Mouse (Mus musculus) MEL (cell line): ENCODE results near the gene Ptpn1. TPM values are rescaled to one million over a fixed set of nuclear protein-coding genes. Genes with fewer than 3 reads are reported as not detected.

Source experiments
- DNase-seq: peaks from one replicate; pipeline ENCODE4 v3.0.0; 2011; ENCODE audit warnings: low read depth, low spot score
- H3K27ac ChIP-seq: 2 replicates; pipeline ENCODE4 v1.5.1; 2012; ENCODE audit warnings: low read depth, mild to moderate bottlenecking, control low read depth, low read length, moderate library complexity; ENCODE audit not compliant: control insufficient read depth
- H3K27me3 ChIP-seq, 2 experiments: fragments of 150-350 bp in 1 of 2; sonication (generic) in 1 of 2; 2 replicates each; pipeline ENCODE4 v1.6.1; 2012; ENCODE audit warnings: low read length in 2 of 2, mild to moderate bottlenecking in 2 of 2, improper control_type of control experiment in 1 of 2, moderate library complexity in 1 of 2; ENCODE audit not compliant: insufficient read depth in 2 of 2, control insufficient read depth in 1 of 2
- H3K36me3 ChIP-seq, 2 experiments: 2 replicates each; pipeline ENCODE4 v1.6.1; 2012 to 2014; ENCODE audit warnings: low read length in 2 of 2, improper control_type of control experiment in 1 of 2, inconsistent platforms in 1 of 2, mild to moderate bottlenecking in 1 of 2; ENCODE audit not compliant: insufficient read depth in 2 of 2, control insufficient read depth in 1 of 2
- H3K4me1 ChIP-seq, 2 experiments: fragments of 150-350 bp in 1 of 2; sonication (generic) in 1 of 2; 2 replicates each; pipeline ENCODE4 v1.6.1; 2012; ENCODE audit warnings: low read length in 2 of 2, improper control_type of control experiment in 1 of 2, mild to moderate bottlenecking in 1 of 2; ENCODE audit not compliant: insufficient read depth in 2 of 2, control insufficient read depth in 1 of 2
- H3K4me3 ChIP-seq, 2 experiments: fragments of 150-350 bp in 1 of 2; sonication (generic) in 1 of 2; 2 replicates each; pipeline ENCODE4 v1.5.1; 2012; ENCODE audit warnings: low read depth in 2 of 2, low read length in 2 of 2, mild to moderate bottlenecking in 2 of 2, moderate library complexity in 2 of 2, control low read depth in 1 of 2, improper control_type of control experiment in 1 of 2; ENCODE audit not compliant: control insufficient read depth in 1 of 2, insufficient read depth in 1 of 2
- H3K79me2 ChIP-seq: 2 replicates; pipeline ENCODE4 v1.6.1; 2012; ENCODE audit warnings: mild to moderate bottlenecking, low read length, moderate library complexity; ENCODE audit not compliant: control insufficient read depth, poor library complexity, insufficient read depth
- H3K9ac ChIP-seq: 2 replicates; pipeline ENCODE4 v1.6.1; 2012; ENCODE audit warnings: low read depth, mild to moderate bottlenecking, control low read depth, low read length, moderate library complexity; ENCODE audit not compliant: control insufficient read depth, poor library complexity, severe bottlenecking
- H3K9me3 ChIP-seq: fragments of 150-350 bp; sonication (generic); replicated peaks from 2 replicates; pipeline ENCODE4 v1.6.1; 2012; ENCODE audit warnings: mild to moderate bottlenecking, low read length, improper control_type of control experiment, moderate library complexity; ENCODE audit not compliant: insufficient read depth
- E2F4 ChIP-seq: IDR thresholded peaks from 2 replicates; pipeline ENCODE4 v1.6.1; 2011; ENCODE audit warnings: low read depth, low read length, improper control_type of control experiment, borderline replicate concordance
- ELF1 ChIP-seq: IDR thresholded peaks from 2 replicates; pipeline ENCODE4 v1.6.1; 2014; ENCODE audit warnings: low read depth, mild to moderate bottlenecking, inconsistent platforms, low read length, improper control_type of control experiment, moderate library complexity
- EP300 ChIP-seq, 2 experiments: IDR thresholded peaks; 2 replicates each; pipeline ENCODE4 v1.6.1; 2011; ENCODE audit warnings: improper control_type of control experiment in 2 of 2, low read length in 2 of 2, low read depth in 1 of 2, mild to moderate bottlenecking in 1 of 2
- GABPA ChIP-seq: IDR thresholded peaks from 2 replicates; pipeline ENCODE4 v1.6.1; 2012; ENCODE audit warnings: low read depth, mild to moderate bottlenecking, inconsistent platforms, low read length, improper control_type of control experiment, moderate library complexity
- JUND ChIP-seq: IDR thresholded peaks from 2 replicates; pipeline ENCODE4 v1.6.1; 2011; ENCODE audit warnings: low read depth, mild to moderate bottlenecking, improper control_type of control experiment, low read length
- MAFK ChIP-seq: IDR thresholded peaks from 2 replicates; pipeline ENCODE4 v1.6.1; 2011; ENCODE audit warnings: low read depth, mild to moderate bottlenecking, low read length, improper control_type of control experiment, borderline replicate concordance
- MAX ChIP-seq: IDR thresholded peaks from 2 replicates; pipeline ENCODE4 v1.6.1; 2011; ENCODE audit warnings: low read length, improper control_type of control experiment
- MAZ ChIP-seq: IDR thresholded peaks from 2 replicates; pipeline ENCODE4 v1.6.1; 2012; ENCODE audit warnings: low read depth, mild to moderate bottlenecking, inconsistent platforms, low read length, improper control_type of control experiment
- MEF2A ChIP-seq: IDR thresholded peaks from 2 replicates; pipeline ENCODE4 v1.6.1; 2014; ENCODE audit warnings: low read depth, mild to moderate bottlenecking, inconsistent platforms, low read length, improper control_type of control experiment; ENCODE audit not compliant: poor library complexity, insufficient replicate concordance, severe bottlenecking; ENCODE audit errors: extremely low read depth
- MXI1 ChIP-seq: IDR thresholded peaks from 2 replicates; pipeline ENCODE4 v1.6.1; 2011; ENCODE audit warnings: mild to moderate bottlenecking, low read depth, low read length, improper control_type of control experiment
- NELFE ChIP-seq: IDR thresholded peaks from 2 replicates; pipeline ENCODE4 v1.6.1; 2011; ENCODE audit warnings: low read depth, low read length, improper control_type of control experiment
- POLR2A ChIP-seq, 2 experiments: IDR thresholded peaks; 2 replicates each; pipeline ENCODE4 v1.6.1; 2011 to 2012; ENCODE audit warnings: low read length in 2 of 2, mild to moderate bottlenecking in 2 of 2, control low read depth in 1 of 2, improper control_type of control experiment in 1 of 2, low read depth in 1 of 2, moderate library complexity in 1 of 2; ENCODE audit not compliant: control insufficient read depth in 1 of 2, insufficient read depth in 1 of 2, poor library complexity in 1 of 2
- POLR2AphosphoS2 ChIP-seq: IDR thresholded peaks from 2 replicates; pipeline ENCODE4 v1.6.1; 2011; ENCODE audit warnings: low read length, improper control_type of control experiment
- POLR2AphosphoS5 ChIP-seq: IDR thresholded peaks from 2 replicates; pipeline ENCODE4 v1.6.1; 2012; ENCODE audit warnings: low read depth, borderline replicate concordance, mild to moderate bottlenecking, inconsistent platforms, low read length, moderate library complexity, mixed read lengths
- RCOR1 ChIP-seq: IDR thresholded peaks from 2 replicates; pipeline ENCODE4 v1.6.1; 2012; ENCODE audit warnings: low read depth, mild to moderate bottlenecking, inconsistent platforms, low read length, improper control_type of control experiment
- TAL1 ChIP-seq: IDR thresholded peaks from 2 replicates; pipeline ENCODE4 v1.6.1; 2012; ENCODE audit warnings: mild to moderate bottlenecking, inconsistent platforms, low read length, moderate library complexity, mixed read lengths
- TCF12 ChIP-seq: IDR thresholded peaks from 2 replicates; pipeline ENCODE4 v1.6.1; 2014; ENCODE audit warnings: low read depth, mild to moderate bottlenecking, inconsistent platforms, low read length, improper control_type of control experiment, moderate library complexity
- UBTF ChIP-seq: IDR thresholded peaks from 2 replicates; pipeline ENCODE4 v1.6.1; 2012; ENCODE audit warnings: low read depth, mild to moderate bottlenecking, inconsistent platforms, low read length, improper control_type of control experiment, moderate library complexity, borderline replicate concordance; ENCODE audit not compliant: insufficient read depth
- USF1 ChIP-seq: IDR thresholded peaks from 2 replicates; pipeline ENCODE4 v1.6.1; 2014; ENCODE audit warnings: low read depth, mild to moderate bottlenecking, inconsistent platforms, low read length, improper control_type of control experiment, moderate library complexity
- USF2 ChIP-seq, 2 experiments: IDR thresholded peaks; 2 replicates each; pipeline ENCODE4 v1.6.1; 2011 to 2012; ENCODE audit warnings: improper control_type of control experiment in 2 of 2, low read length in 2 of 2, borderline replicate concordance in 1 of 2, inconsistent platforms in 1 of 2, low read depth in 1 of 2, mild to moderate bottlenecking in 1 of 2; ENCODE audit not compliant: insufficient read depth in 1 of 2
- ZKSCAN1 ChIP-seq: IDR thresholded peaks from 2 replicates; pipeline ENCODE4 v1.6.1; 2012; ENCODE audit warnings: low read depth, mild to moderate bottlenecking, inconsistent platforms, low read length, improper control_type of control experiment, moderate library complexity
- polyA plus RNA-seq, 2 experiments: library from polyadenylated mRNA; stranded (reverse) in 1 of 2; unstranded in 1 of 2; fragments of >175 nt in 1 of 2; fragments of >200 nt in 1 of 2; gene quantifications; 2 replicates each; pipeline versions ENCODE4 v1.2.1 to v1.2.4; 2012; ENCODE audit warnings: low replicate concordance in 2 of 2, low read depth in 1 of 2; ENCODE audit not compliant: insufficient read length in 2 of 2, insufficient read depth in 1 of 2, missing spikeins in 1 of 2
- total RNA-seq: library from RNA; depleted of rRNA; stranded (reverse); fragments of 300-350 nt; gene quantifications from 2 replicates; pipeline ENCODE4 v1.2.3, GENCODE M21; 2012

Ptpn1 gene
- total and polyA plus RNA-seq, 3 experiments = 55.3 to 62.9 TPM; not detected in 1

DNA sequence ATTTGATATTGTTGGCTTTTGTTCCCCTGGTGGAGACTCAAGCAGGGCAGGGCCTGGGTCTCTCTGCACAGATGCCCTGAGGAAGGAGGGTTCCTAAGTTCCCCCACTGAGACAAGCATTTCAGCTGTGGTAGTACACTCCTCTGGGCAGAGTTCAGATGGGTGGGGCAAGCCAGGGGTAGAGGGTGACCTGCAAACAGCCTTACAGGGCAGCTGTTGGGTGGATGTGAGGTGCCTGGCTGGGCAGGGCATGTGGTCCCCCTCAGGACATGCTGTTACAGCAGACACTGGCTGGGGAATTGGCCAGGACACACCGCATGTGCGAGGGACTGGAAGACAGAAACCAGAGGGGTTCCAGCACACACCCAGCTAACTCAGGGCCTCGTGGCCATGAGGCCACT lies 73.1 kb downstream of the Ptpn1 start:
- no peak for TF ChIP-seq UBTF
- no peak for TF ChIP-seq NELFE
- no peak for TF ChIP-seq RCOR1
- no peak for TF ChIP-seq E2F4
- TF ChIP-seq USF2 (IDR thresholded peaks at IDR 0.05; ENCODE audit: borderline replicate concordance in 1 of 2, insufficient read depth in 1 of 2, low read depth in 1 of 2, low read length in 2 of 2) = no peak
- no peak for TF ChIP-seq MXI1
- TF ChIP-seq TAL1 = no peak
- TF ChIP-seq ZKSCAN1 = no peak
- no peak for TF ChIP-seq MAFK
- no peak for TF ChIP-seq MAZ
- no peak for TF ChIP-seq POLR2AphosphoS5
- no peak for TF ChIP-seq USF1
- no peak for TF ChIP-seq MEF2A
- TF ChIP-seq JUND = no peak
- no peak for TF ChIP-seq POLR2A (IDR thresholded peaks at IDR 0.05; ENCODE audit: control insufficient read depth in 1 of 2, insufficient read depth in 1 of 2, low read depth in 1 of 2, low read length in 2 of 2, poor library complexity in 1 of 2)
- no peak for TF ChIP-seq TCF12
- no peak for TF ChIP-seq EP300 (IDR thresholded peaks at IDR 0.05; ENCODE audit: low read depth in 1 of 2, low read length in 2 of 2)
- TF ChIP-seq MAX = no peak
- no peak for TF ChIP-seq POLR2AphosphoS2
- TF ChIP-seq, all 39 proteins: peak for 0
- no peaks in the 10 kb centered on the region for H3K79me2 ChIP-seq
- H3K4me1 ChIP-seq = no peaks in the 10 kb centered on the region
- DNase-seq = no peak
- no peaks in the 10 kb centered on the region for H3K27me3 ChIP-seq
- no peak overlapping the region for H3K27ac ChIP-seq
- H3K9ac ChIP-seq = no peak overlapping the region
- H3K4me3 ChIP-seq = no peak overlapping the region
- no peaks in the 10 kb centered on the region for H3K36me3 ChIP-seq
- no peaks in the 10 kb centered on the region for H3K9me3 ChIP-seq

DNA sequence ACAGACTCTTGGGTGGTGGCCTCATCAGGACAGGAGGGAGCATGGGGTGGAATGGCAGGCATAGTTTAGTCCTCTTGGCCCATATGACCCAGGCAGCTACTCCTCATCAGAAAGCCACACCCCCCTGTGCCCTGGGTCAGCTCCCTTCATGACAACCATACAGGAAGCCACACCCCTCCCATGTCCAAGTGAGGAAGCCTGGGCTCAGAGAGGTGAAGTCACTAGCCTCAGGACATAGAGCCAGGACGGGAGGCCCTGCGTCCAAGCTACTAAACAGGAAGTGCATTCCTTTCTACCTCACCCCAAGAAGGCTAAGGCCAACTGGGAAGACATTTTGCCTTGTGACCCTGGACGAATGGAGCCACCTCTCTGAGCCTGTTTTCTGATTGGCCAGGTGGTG lies 73.8 kb downstream of the Ptpn1 start:
- Histone ChIP-seq H3K79me2 (no peaks in the 10 kb centered on the region), H3K36me3 (no peaks in the 10 kb centered on the region), H3K27me3 (no peaks in the 10 kb centered on the region), H3K27ac (no peak overlapping the region), H3K9ac (no peak overlapping the region), H3K9me3 (no peaks in the 10 kb centered on the region), H3K4me1 (no peaks in the 10 kb centered on the region)
- no peak for DNase-seq
- TF ChIP-seq EP300 (IDR thresholded peaks at IDR 0.05; ENCODE audit: low read depth in 1 of 2, low read length in 2 of 2) = no peak
- TF ChIP-seq GABPA = no peak
- no peak for TF ChIP-seq ELF1
- TF ChIP-seq, all 39 proteins: peak for 0
- no peak overlapping the region for H3K4me3 ChIP-seq
